In the genomic region with DNA sequence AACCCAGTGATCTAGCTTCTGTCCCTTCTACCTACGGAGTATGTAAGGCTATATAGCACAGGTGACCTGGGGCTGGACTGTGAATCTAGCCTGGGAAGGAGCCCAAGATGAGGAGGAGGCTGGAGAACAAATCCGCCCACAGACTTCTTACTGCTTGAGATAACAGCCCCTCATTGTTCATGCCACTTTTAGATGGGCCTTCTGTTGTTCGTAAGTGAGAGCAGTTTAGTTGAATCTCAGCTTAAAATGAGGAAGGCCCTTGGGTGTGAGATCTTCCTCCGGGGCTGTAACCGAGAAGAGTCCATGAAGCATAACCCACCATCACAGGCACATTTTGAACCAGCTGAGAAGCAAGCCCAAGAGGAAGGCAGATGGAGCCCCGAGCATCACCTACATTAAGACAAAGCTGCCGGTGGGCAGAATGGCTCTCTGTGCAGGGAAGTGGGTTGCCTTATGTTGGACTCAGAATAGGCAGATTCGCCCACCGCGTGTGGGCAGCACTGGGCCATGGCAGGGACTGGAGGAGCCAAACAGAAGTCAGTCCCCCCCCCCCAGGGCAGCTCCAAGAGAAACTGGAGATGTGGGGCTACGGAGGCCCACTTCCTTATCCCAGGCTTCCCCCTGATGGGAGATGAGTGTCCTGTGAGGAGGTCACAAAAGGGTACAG, we compare ENCODE assay signal across 25 mouse cellular contexts. TPM values are rescaled to one million over a fixed set of nuclear protein-coding genes. Genes with fewer than 3 reads are reported as not detected.
DNase-seq lines count a peak whose midpoint lies in the region; ATAC-seq lines count a peak whose summit lies in the region.
"Had no signal": no experiment of that assay in that cellular context is flagged by ENCODE, and none has a peak within 500 bp of the region (broad histone marks: within the 10 kb centered on the region; RNA-seq: fewer than 3 reads in every experiment).

No protein-coding gene starts in this region.

- no peak overlapping the region for H3K9ac ChIP-seq in kidney, embryonic 16.5 days (replicated peaks; ENCODE audit: low read length)
- H3K9ac ChIP-seq: hindbrain, embryonic 12.5 days; limb, embryonic 15.5 days; neural tube, embryonic 12.5 days had no signal

- H3K4me2 ChIP-seq in kidney, embryonic 16.5 days (replicated peaks; ENCODE audit: low read depth, low read length) = no peak overlapping the region
- H3K4me2 ChIP-seq: hindbrain, embryonic 12.5 days; limb, embryonic 15.5 days; neural tube, embryonic 12.5 days had no signal

- H3K9me3 ChIP-seq in kidney, embryonic 16.5 days (ENCODE audit: low read length) = no peaks in the 10 kb centered on the region
- H3K9me3 ChIP-seq: hindbrain, embryonic 12.5 days; limb, embryonic 15.5 days; neural tube, embryonic 12.5 days had no signal

- no peaks in the 10 kb centered on the region for H3K4me1 ChIP-seq in kidney, embryonic 16.5 days (ENCODE audit: insufficient read depth, low read length)
- H3K4me1 ChIP-seq: hindbrain, embryonic 12.5 days; limb, embryonic 15.5 days; neural tube, embryonic 12.5 days had no signal

- no peak overlapping the region for H3K4me3 ChIP-seq in kidney, embryonic 16.5 days (ENCODE audit: low read length)
- H3K4me3 ChIP-seq: heart, adult 2 months; hindbrain, embryonic 12.5 days; limb, embryonic 15.5 days; neural tube, embryonic 12.5 days had no signal

- DNase-seq in layer of hippocampus, adult 9-11 months = peak; percentile 16
- no peak for DNase-seq in layer of hippocampus, postnatal 25 days (ENCODE audit: extremely low spot score in 1 of 2, low spot score in 1 of 2)
- peak; percentile 49 to 57 for DNase-seq in frontal cortex, adult 2 months (ENCODE audit: extremely low spot score in 1 of 2, low spot score in 1 of 2)
- DNase-seq in left cerebral cortex, postnatal 25 days (ENCODE audit: low spot score in 2 of 2) = peak; percentile 42 to 89
- peak; percentile 64 to 74 for DNase-seq in right cerebral cortex, postnatal 36 days (ENCODE audit: low spot score in 2 of 2)
- no peak for DNase-seq in heart, postnatal 4 days
- DNase-seq in heart, postnatal 14 days = no peak
- DNase-seq: adrenal gland, postnatal 14 days; cerebellum, adult 11-12 months; cerebellum, postnatal 25 days; gastrocnemius, postnatal 25 days; heart, adult 2 months; kidney, adult 8-10 months; lung, postnatal 14 days had no signal

- WGBS in kidney, embryonic 16.5 days = 76% methylated on average over 11 of the region's 11 CpGs

- intact Hi-C loops in left cerebral cortex, postnatal 25 days (cut with DNase I) = loop anchor here (2.0 to 5.0 kb wide), 3 partner anchors 25 to 78 kb away; partner anchors contain the start of gene Pla2g2c
- intact Hi-C loops in heart, postnatal 14 days (cut with DNase I) = no loop called here

- no peaks in the 10 kb centered on the region for H3K27me3 ChIP-seq in kidney, embryonic 16.5 days (ENCODE audit: insufficient read depth, low read length)
- H3K27me3 ChIP-seq: limb, embryonic 15.5 days; neural tube, embryonic 12.5 days had no signal

- H3K36me3 ChIP-seq in kidney, embryonic 16.5 days (ENCODE audit: insufficient read depth, low read length) = no peaks in the 10 kb centered on the region
- H3K36me3 ChIP-seq: hindbrain, embryonic 12.5 days; limb, embryonic 15.5 days; neural tube, embryonic 12.5 days had no signal

- no peak for ATAC-seq in kidney, embryonic 16.5 days (ENCODE audit: low FRiP score, low TSS enrichment)
- ATAC-seq: inflammation-experienced regulatory T-cells, adult 6 months had no signal

- H3K27ac ChIP-seq in kidney, embryonic 16.5 days (ENCODE audit: low read length) = no peak overlapping the region
- H3K27ac ChIP-seq: heart, adult 2 months; hindbrain, embryonic 12.5 days; limb, embryonic 15.5 days; neural tube, embryonic 12.5 days; stomach, postnatal 0 days had no signal

RNA-seq across cellular contexts. Expression of gene Vwa5b1, which starts 24.4 kb away (rescaled TPM):
- total RNA-seq in layer of hippocampus, postnatal 25 days (2021) = 1 to 10 TPM; 1.0 TPM
- polyA plus RNA-seq in frontal cortex, adult 2 months (2012; rRNA removed) = 2.4 TPM in 2 replicates
- 1 to 10 TPM; 4.5 to 7.0 TPM for total RNA-seq in left cerebral cortex, postnatal 25 days (2021)
- not detected for total RNA-seq in heart, postnatal 4 days (2021)
- 0.15 and 0.18 TPM in 2 replicates for polyA plus RNA-seq in kidney, embryonic 16.5 days (2015; fragmentation: Nextera tagmentation; extraction: Ambion mirVana)
- total RNA-seq in heart, postnatal 14 days (2021) = not detected
- total RNA-seq: adrenal gland, postnatal 14 days; CH12.LX; gastrocnemius, postnatal 25 days; heart, adult 2 months; MEL; monocyte, adult 5-6 weeks had no signal
- polyA plus RNA-seq: heart, adult 2 months; heart, embryonic 14.5 days; inflammation-experienced regulatory T-cells, adult 6 months; liver, embryonic 16.5 days had no signal

Comparison
In these comparisons a context has a peak if more than half of its experiments do, and no peak if none do; other contexts are left out.
1. DNase-seq: peak in layer of hippocampus, adult 9-11 months (single experiment), frontal cortex, adult 2 months (2 of 2), left cerebral cortex, postnatal 25 days (2 of 2) and right cerebral cortex, postnatal 36 days (2 of 2); none in layer of hippocampus, postnatal 25 days (0 of 2), heart, postnatal 4 days (single experiment) and heart, postnatal 14 days (0 of 2).